In genomic region chr7:75436413-75437174, GRCm38 (mm10) we compare ENCODE assay signal across 29 mouse cellular contexts. TPM values are rescaled to one million over a fixed set of nuclear protein-coding genes. Genes with fewer than 3 reads are reported as not detected.
DNase-seq lines count a peak whose midpoint lies in the region; ATAC-seq and TF ChIP-seq lines count a peak whose summit lies in the region.
"Had no signal": no experiment of that assay in that cellular context is flagged by ENCODE, and none has a peak within 500 bp of the region (broad histone marks: within the 10 kb centered on the region; RNA-seq: fewer than 3 reads in every experiment).

No protein-coding gene starts in this region.

- H3K4me3 ChIP-seq in midbrain, embryonic 14.5 days (replicated peaks; ENCODE audit: low read depth, low read length) = no peak overlapping the region
- H3K4me3 ChIP-seq in midbrain, embryonic 11.5 days (ENCODE audit: low read depth, low read length) = no peak overlapping the region
- no peak overlapping the region for H3K4me3 ChIP-seq in embryonic facial prominence, embryonic 10.5 days
- no peak overlapping the region for H3K4me3 ChIP-seq in intestine, postnatal 0 days (ENCODE audit: low read depth, low read length)
- H3K4me3 ChIP-seq: embryonic facial prominence, embryonic 12.5 days; forebrain, embryonic 15.5 days; heart, embryonic 12.5 days; hindbrain, embryonic 10.5 days; kidney, embryonic 15.5 days; left cerebral cortex, adult 2 months; midbrain, embryonic 10.5 days had no signal

- no peak for TF ChIP-seq CTCF in intestine, postnatal 0 days (IDR thresholded peaks at IDR 0.05; ENCODE audit: low read depth)

- no peak overlapping the region for H3K27ac ChIP-seq in midbrain, embryonic 14.5 days (replicated peaks; ENCODE audit: low read depth, low read length)
- H3K27ac ChIP-seq in midbrain, embryonic 11.5 days (ENCODE audit: low read depth, low read length) = no peak overlapping the region
- H3K27ac ChIP-seq in embryonic facial prominence, embryonic 10.5 days (replicated peaks) = no peak overlapping the region
- no peak overlapping the region for H3K27ac ChIP-seq in intestine, postnatal 0 days (ENCODE audit: low read depth, low read length)
- H3K27ac ChIP-seq: embryonic facial prominence, embryonic 12.5 days; forebrain, embryonic 15.5 days; hindbrain, embryonic 10.5 days; kidney, embryonic 15.5 days; left cerebral cortex, adult 2 months; macrophage; midbrain, embryonic 10.5 days had no signal

- no peak for ATAC-seq in midbrain, embryonic 14.5 days (ENCODE audit: low FRiP score, low TSS enrichment)
- no peak for ATAC-seq in midbrain, embryonic 11.5 days (ENCODE audit: low FRiP score)
- ATAC-seq in intestine, postnatal 0 days = peak; percentile 56; the same call in 1 of the 2 replicates
- ATAC-seq: forebrain, embryonic 15.5 days; inflammation-experienced regulatory T-cells, adult 6 months; liver, postnatal 0 days; lung, postnatal 0 days had no signal

- no peaks in the 10 kb centered on the region for H3K36me3 ChIP-seq in midbrain, embryonic 14.5 days (ENCODE audit: control insufficient read depth, insufficient read depth, low read length)
- no peaks in the 10 kb centered on the region for H3K36me3 ChIP-seq in midbrain, embryonic 11.5 days (ENCODE audit: control insufficient read depth, insufficient read depth, low read length)
- H3K36me3 ChIP-seq in embryonic facial prominence, embryonic 10.5 days (replicated peaks) = no peaks in the 10 kb centered on the region
- no peaks in the 10 kb centered on the region for H3K36me3 ChIP-seq in intestine, postnatal 0 days (ENCODE audit: control insufficient read depth, insufficient read depth)
- H3K36me3 ChIP-seq: embryonic facial prominence, embryonic 12.5 days; forebrain, embryonic 15.5 days; G1E; heart, embryonic 12.5 days; hindbrain, embryonic 10.5 days; kidney, embryonic 15.5 days; midbrain, embryonic 10.5 days had no signal

- no peaks in the 10 kb centered on the region for H3K9me3 ChIP-seq in midbrain, embryonic 14.5 days (ENCODE audit: control insufficient read depth, low read length)
- H3K9me3 ChIP-seq in midbrain, embryonic 11.5 days (ENCODE audit: control insufficient read depth, low read length) = no peaks in the 10 kb centered on the region
- H3K9me3 ChIP-seq in embryonic facial prominence, embryonic 10.5 days = no peaks in the 10 kb centered on the region
- H3K9me3 ChIP-seq in intestine, postnatal 0 days (ENCODE audit: control insufficient read depth) = no peaks in the 10 kb centered on the region
- H3K9me3 ChIP-seq: embryonic facial prominence, embryonic 12.5 days; forebrain, embryonic 15.5 days; G1E; heart, embryonic 12.5 days; hindbrain, embryonic 10.5 days; kidney, embryonic 15.5 days; midbrain, embryonic 10.5 days had no signal

- no peak overlapping the region for H3K9ac ChIP-seq in midbrain, embryonic 14.5 days (replicated peaks; ENCODE audit: low read length)
- H3K9ac ChIP-seq in midbrain, embryonic 11.5 days (ENCODE audit: low read length) = no peak overlapping the region
- no peak overlapping the region for H3K9ac ChIP-seq in intestine, postnatal 0 days (ENCODE audit: low read depth, low read length)
- H3K9ac ChIP-seq: embryonic facial prominence, embryonic 12.5 days; forebrain, embryonic 15.5 days; heart, embryonic 12.5 days; kidney, embryonic 15.5 days; liver, postnatal 0 days had no signal

- no peaks in the 10 kb centered on the region for H3K4me1 ChIP-seq in midbrain, embryonic 14.5 days (ENCODE audit: control insufficient read depth, insufficient read depth, low read length)
- no peaks in the 10 kb centered on the region for H3K4me1 ChIP-seq in midbrain, embryonic 11.5 days (ENCODE audit: control insufficient read depth, insufficient read depth, low read length)
- H3K4me1 ChIP-seq in embryonic facial prominence, embryonic 10.5 days = peaks cover 25% of the 10 kb centered on the region
- H3K4me1 ChIP-seq in intestine, postnatal 0 days (replicated peaks; ENCODE audit: control insufficient read depth, insufficient read depth, low read length) = no peaks in the 10 kb centered on the region
- H3K4me1 ChIP-seq: forebrain, embryonic 15.5 days; midbrain, embryonic 10.5 days had no signal

- H3K27me3 ChIP-seq in midbrain, embryonic 14.5 days (ENCODE audit: control insufficient read depth, insufficient read depth, low read length) = no peaks in the 10 kb centered on the region
- no peaks in the 10 kb centered on the region for H3K27me3 ChIP-seq in midbrain, embryonic 11.5 days (ENCODE audit: control insufficient read depth, insufficient read depth, low read length)
- H3K27me3 ChIP-seq in embryonic facial prominence, embryonic 10.5 days (replicated peaks; ENCODE audit: low read depth, poor library complexity, severe bottlenecking) = peaks cover 10% of the 10 kb centered on the region; the same call in 1 of the 2 replicates
- no peaks in the 10 kb centered on the region for H3K27me3 ChIP-seq in intestine, postnatal 0 days (replicated peaks; ENCODE audit: control insufficient read depth, insufficient read depth, low read length)
- H3K27me3 ChIP-seq: embryonic facial prominence, embryonic 12.5 days; forebrain, embryonic 15.5 days; heart, embryonic 12.5 days; kidney, embryonic 15.5 days had no signal

- peak; percentile 38 for DNase-seq in midbrain, embryonic 14.5 days
- DNase-seq in midbrain, embryonic 11.5 days (ENCODE audit: low spot score, missing footprints) = no peak
- peak; percentile 57 for DNase-seq in embryonic facial prominence, embryonic 10.5 days (ENCODE audit: low spot score)
- no peak for DNase-seq in adrenal gland, postnatal 25 days
- DNase-seq in cerebellum, postnatal 25 days = no peak
- no peak for DNase-seq in right cerebral cortex, postnatal 36 days (ENCODE audit: low spot score in 2 of 2)
- DNase-seq: adrenal gland, adult 2 months; B cell, adult 2 months; cerebellum, adult 18-20 months; cerebellum, postnatal 14 days; gastrocnemius, postnatal 10 days; heart, postnatal 10 days; kidney, postnatal 36 days; left cerebral cortex, postnatal 4 days; liver, postnatal 0 days; spleen, adult 18-20 months had no signal

- 51% methylated on average over 8 of the region's 8 CpGs for WGBS in midbrain, embryonic 14.5 days
- 78% methylated on average over 6 of the region's 8 CpGs for WGBS in midbrain, embryonic 11.5 days
- WGBS in embryonic facial prominence, embryonic 10.5 days = 54% methylated on average over 8 of the region's 8 CpGs
- WGBS in intestine, postnatal 0 days = 21% methylated on average over 8 of the region's 8 CpGs

- no peak overlapping the region for H3K4me2 ChIP-seq in midbrain, embryonic 14.5 days (ENCODE audit: low read length)
- no peak overlapping the region for H3K4me2 ChIP-seq in midbrain, embryonic 11.5 days
- H3K4me2 ChIP-seq in intestine, postnatal 0 days (replicated peaks; ENCODE audit: low read depth) = peak overlapping the region; percentile 13; the same call in 1 of the 2 replicates
- H3K4me2 ChIP-seq: embryonic facial prominence, embryonic 12.5 days; forebrain, embryonic 15.5 days; heart, embryonic 12.5 days; kidney, embryonic 15.5 days; liver, embryonic 11.5 days had no signal

RNA-seq across cellular contexts. Expression of gene Akap13, which starts 18.7 kb away (rescaled TPM):
- 17.1 and 18.9 TPM in 2 replicates for polyA plus RNA-seq in midbrain, embryonic 14.5 days (2014; fragmentation: Nextera tagmentation; extraction: Ambion mirVana)
- polyA plus RNA-seq in midbrain, embryonic 11.5 days (2014; fragmentation: Nextera tagmentation; extraction: Ambion mirVana) = 24.3 and 27.4 TPM in 2 replicates
- 34.5 and 37.6 TPM in 2 replicates for polyA plus RNA-seq in embryonic facial prominence, embryonic 10.5 days (2016; fragmentation: Nextera tagmentation; extraction: Ambion mirVana)
- 17.4 and 19.9 TPM in 2 replicates for polyA plus RNA-seq in intestine, postnatal 0 days (2015; fragmentation: Nextera tagmentation; extraction: Ambion mirVana)
- total RNA-seq in adrenal gland, postnatal 25 days (2021) = 53.6 and 56.7 TPM in 2 replicates

Comparison
In these comparisons a context has a peak if more than half of its experiments do, and no peak if none do; other contexts are left out.
1. DNase-seq: peak in midbrain, embryonic 14.5 days (single experiment) and embryonic facial prominence, embryonic 10.5 days (single experiment); none in midbrain, embryonic 11.5 days (single experiment), adrenal gland, postnatal 25 days (single experiment), cerebellum, postnatal 25 days (0 of 2) and right cerebral cortex, postnatal 36 days (0 of 2).